Mouse (Mus musculus) naive thymus-derived CD4-positive, alpha-beta T cell, adult 2 months (primary cell): ENCODE measurements around the gene Sdk2.

Experiments
- DNase-seq: peaks from one replicate; pipeline ENCODE4 v3.0.0-alpha.2; 2011; ENCODE audit warnings: low read depth

The Sdk2 gene

GRCm38 (mm10) chr11:113764132-113764849, 302.6 kb downstream of the Sdk2 start:
- no peak for DNase-seq

- peak; percentile 46 for DNase-seq
These were observed 303.4 kb downstream of the Sdk2 start for GRCm38 (mm10) chr11:113763449-113763848.

- DNase-seq = no peak
These were observed 304.6 kb downstream of the Sdk2 start for GRCm38 (mm10) chr11:113762136-113762797.

- no peak for DNase-seq
These were observed 305.2 kb downstream of the Sdk2 start for GRCm38 (mm10) chr11:113761646-113762045.

GRCm38 (mm10) chr11:113760476-113760875, 306.4 kb downstream of the Sdk2 start:
- no peak for DNase-seq

- DNase-seq = no peak
These were observed 308.0 kb downstream of the Sdk2 start for GRCm38 (mm10) chr11:113758851-113759250.

GRCm38 (mm10) chr11:113756578-113756977, 310.3 kb downstream of the Sdk2 start:
- DNase-seq = no peak

GRCm38 (mm10) chr11:113755878-113756277, 311.0 kb downstream of the Sdk2 start:
- DNase-seq = no peak

GRCm38 (mm10) chr11:113754845-113755244, 312.0 kb downstream of the Sdk2 start:
- no peak for DNase-seq

GRCm38 (mm10) chr11:113752685-113753430, 314.0 kb downstream of the Sdk2 start:
- DNase-seq = peak; percentile 22

- DNase-seq = peak; percentile 68
These were observed 314.6 kb downstream of the Sdk2 start for GRCm38 (mm10) chr11:113752158-113752661.

GRCm38 (mm10) chr11:113751484-113752084, 315.3 kb downstream of the Sdk2 start, which contains the start of gene Cdc42ep4:
Cdc42ep4 (minus strand) TSS chr11:113751881.
- DNase-seq = peak; percentile 94

- DNase-seq = peak; percentile 79
These were observed 316.0 kb downstream of the Sdk2 start for GRCm38 (mm10) chr11:113750571-113751483.

- no peak for DNase-seq
These were observed 317.0 kb downstream of the Sdk2 start for GRCm38 (mm10) chr11:113749749-113750351.

- DNase-seq = no peak
These were observed 317.9 kb downstream of the Sdk2 start for GRCm38 (mm10) chr11:113748797-113749521.

- no peak for DNase-seq
These were observed 319.0 kb downstream of the Sdk2 start for GRCm38 (mm10) chr11:113747725-113748380.

GRCm38 (mm10) chr11:113747056-113747455, 319.8 kb downstream of the Sdk2 start:
- peak; percentile 44 for DNase-seq

GRCm38 (mm10) chr11:113745961-113746360, 320.9 kb downstream of the Sdk2 start:
- no peak for DNase-seq

GRCm38 (mm10) chr11:113742998-113743397, 323.8 kb downstream of the Sdk2 start:
- peak; percentile 34 for DNase-seq
